Mouse (Mus musculus) lung, embryonic 14.5 days (tissue): ENCODE measurements at regions not wholly inside any gene's neighbourhood (a gene's known extent, or its start where the extent isn't known, plus 50 kb on each side); places are given as distances from the start of the nearest gene placed in this dataset.

Source experiments
- ATAC-seq: fragments of 200-750 bp; cut with Nextera tagmentation; 2 replicates; pipeline ENCODE4 v1.8.0; 2017; ENCODE audit warnings: mild to moderate bottlenecking, moderate TSS enrichment, moderate library complexity; ENCODE audit not compliant: insufficient read depth
- DNase-seq: peaks from one replicate; pipeline ENCODE4 v3.0.0-alpha.2; 2015
- H3K27ac ChIP-seq: fragments of 300-500 bp; sonication (generic); 2 replicates; pipeline ENCODE4 v1.5.1; 2014; ENCODE audit warnings: low read depth, mild to moderate bottlenecking, moderate library complexity
- H3K27me3 ChIP-seq: fragments of 300-500 bp; sonication (generic); 2 replicates; pipeline ENCODE4 v1.6.1; 2014; ENCODE audit warnings: low read length, control low read depth; ENCODE audit not compliant: insufficient read depth
- H3K36me3 ChIP-seq: fragments of 300-500 bp; sonication (generic); 2 replicates; pipeline ENCODE4 v1.6.1; 2014; ENCODE audit warnings: control low read depth; ENCODE audit not compliant: insufficient read depth
- H3K4me1 ChIP-seq: fragments of 300-500 bp; sonication (generic); 2 replicates; pipeline ENCODE4 v1.6.1; 2014; ENCODE audit warnings: antibody characterized with exemption, control low read depth; ENCODE audit not compliant: insufficient read depth
- H3K4me2 ChIP-seq: fragments of 300-500 bp; sonication (generic); 2 replicates; pipeline ENCODE4 v1.6.1; 2014; ENCODE audit warnings: mild to moderate bottlenecking
- H3K4me3 ChIP-seq: fragments of 300-500 bp; sonication (generic); 2 replicates; pipeline ENCODE4 v1.5.1; 2014; ENCODE audit warnings: low read depth, low read length
- H3K9ac ChIP-seq: fragments of 300-500 bp; sonication (generic); 2 replicates; pipeline ENCODE4 v1.6.1; 2014
- H3K9me3 ChIP-seq: fragments of 300-500 bp; sonication (generic); 2 replicates; pipeline ENCODE4 v1.6.1; 2016; ENCODE audit warnings: low read depth, low read length, control low read depth
- CTCF ChIP-seq: IDR thresholded peaks from 2 replicates; pipeline ENCODE4 v1.5.1; 2016; ENCODE audit warnings: antibody characterized with exemption, low read depth
- WGBS: fragments of 180-500 bp; shearing (Covaris S2); extraction: QIAGEN DNeasy Blood & Tissue Kit; methylation state at CpG from one replicate; pipeline ENCODE4 v1.1.7; 2014; 5-methylcytosine and 5-hydroxymethylcytosine counted together

GRCm38 (mm10) chrX:58686119-58686518, 223.0 kb upstream of the 4930550L24Rik start:
- Histone ChIP-seq H3K9ac (no peak overlapping the region), H3K4me3 (no peak overlapping the region), H3K4me2 (no peak overlapping the region), H3K27ac (no peak overlapping the region), H3K4me1 (no peaks in the 10 kb centered on the region), H3K27me3 (no peaks in the 10 kb centered on the region), H3K36me3 (no peaks in the 10 kb centered on the region), H3K9me3 (no peaks in the 10 kb centered on the region)
- DNase-seq (no peak), ATAC-seq (no peak)
- no peak for TF ChIP-seq CTCF
- 60% methylated on average over 4 of the region's 4 CpGs for WGBS

- Histone ChIP-seq H3K4me3 (no peak overlapping the region), H3K4me2 (no peak overlapping the region), H3K9me3 (no peaks in the 10 kb centered on the region), H3K36me3 (no peaks in the 10 kb centered on the region), H3K27ac (no peak overlapping the region), H3K4me1 (no peaks in the 10 kb centered on the region), H3K9ac (no peak overlapping the region), H3K27me3 (no peaks in the 10 kb centered on the region)
- WGBS: 64% methylated on average over 2 of the region's 2 CpGs
- DNase-seq (no peak), ATAC-seq (no peak)
- no peak for TF ChIP-seq CTCF
Observed at GRCm38 (mm10) chrX:58688964-58689363, 220.2 kb upstream of the 4930550L24Rik start.

- Histone ChIP-seq H3K36me3 (no peaks in the 10 kb centered on the region), H3K27me3 (no peaks in the 10 kb centered on the region), H3K4me2 (no peak overlapping the region), H3K27ac (no peak overlapping the region), H3K4me3 (no peak overlapping the region), H3K9me3 (no peaks in the 10 kb centered on the region), H3K9ac (no peak overlapping the region), H3K4me1 (no peaks in the 10 kb centered on the region)
- no peak for TF ChIP-seq CTCF
- 64% methylated on average over 4 of the region's 4 CpGs for WGBS
- ATAC-seq: no peak
- peak; percentile 0 for DNase-seq
Observed at GRCm38 (mm10) chrX:58702152-58702741, 206.9 kb upstream of the 4930550L24Rik start.
